Mouse (Mus musculus) MEL (cell line): ENCODE measurements at regions not wholly inside any gene's neighbourhood (a gene's known extent, or its start where the extent isn't known, plus 50 kb on each side); places are given as distances from the start of the nearest gene placed in this dataset.

Experiments
- DNase-seq: peaks from one replicate; pipeline ENCODE4 v3.0.0; 2011; ENCODE audit warnings: low read depth, low spot score
- H3K27ac ChIP-seq: 2 replicates; pipeline ENCODE4 v1.5.1; 2012; ENCODE audit warnings: low read depth, mild to moderate bottlenecking, control low read depth, low read length, moderate library complexity; ENCODE audit not compliant: control insufficient read depth
- H3K27me3 ChIP-seq, 2 experiments: fragments of 150-350 bp in 1 of 2; sonication (generic) in 1 of 2; 2 replicates each; pipeline ENCODE4 v1.6.1; 2012; ENCODE audit warnings: low read length in 2 of 2, mild to moderate bottlenecking in 2 of 2, improper control_type of control experiment in 1 of 2, moderate library complexity in 1 of 2; ENCODE audit not compliant: insufficient read depth in 2 of 2, control insufficient read depth in 1 of 2
- H3K36me3 ChIP-seq, 2 experiments: 2 replicates each; pipeline ENCODE4 v1.6.1; 2012 to 2014; ENCODE audit warnings: low read length in 2 of 2, improper control_type of control experiment in 1 of 2, inconsistent platforms in 1 of 2, mild to moderate bottlenecking in 1 of 2; ENCODE audit not compliant: insufficient read depth in 2 of 2, control insufficient read depth in 1 of 2
- H3K4me1 ChIP-seq, 2 experiments: fragments of 150-350 bp in 1 of 2; sonication (generic) in 1 of 2; 2 replicates each; pipeline ENCODE4 v1.6.1; 2012; ENCODE audit warnings: low read length in 2 of 2, improper control_type of control experiment in 1 of 2, mild to moderate bottlenecking in 1 of 2; ENCODE audit not compliant: insufficient read depth in 2 of 2, control insufficient read depth in 1 of 2
- H3K4me3 ChIP-seq, 2 experiments: fragments of 150-350 bp in 1 of 2; sonication (generic) in 1 of 2; 2 replicates each; pipeline ENCODE4 v1.5.1; 2012; ENCODE audit warnings: low read depth in 2 of 2, low read length in 2 of 2, mild to moderate bottlenecking in 2 of 2, moderate library complexity in 2 of 2, control low read depth in 1 of 2, improper control_type of control experiment in 1 of 2; ENCODE audit not compliant: control insufficient read depth in 1 of 2, insufficient read depth in 1 of 2
- H3K79me2 ChIP-seq: 2 replicates; pipeline ENCODE4 v1.6.1; 2012; ENCODE audit warnings: mild to moderate bottlenecking, low read length, moderate library complexity; ENCODE audit not compliant: control insufficient read depth, poor library complexity, insufficient read depth
- H3K9ac ChIP-seq: 2 replicates; pipeline ENCODE4 v1.6.1; 2012; ENCODE audit warnings: low read depth, mild to moderate bottlenecking, control low read depth, low read length, moderate library complexity; ENCODE audit not compliant: control insufficient read depth, poor library complexity, severe bottlenecking
- H3K9me3 ChIP-seq: fragments of 150-350 bp; sonication (generic); replicated peaks from 2 replicates; pipeline ENCODE4 v1.6.1; 2012; ENCODE audit warnings: mild to moderate bottlenecking, low read length, improper control_type of control experiment, moderate library complexity; ENCODE audit not compliant: insufficient read depth
- BHLHE40 ChIP-seq: IDR thresholded peaks from 2 replicates; pipeline ENCODE4 v1.6.1; 2012; ENCODE audit warnings: low read depth, mild to moderate bottlenecking, inconsistent platforms, low read length, improper control_type of control experiment, borderline replicate concordance
- E2F4 ChIP-seq: IDR thresholded peaks from 2 replicates; pipeline ENCODE4 v1.6.1; 2011; ENCODE audit warnings: low read depth, low read length, improper control_type of control experiment, borderline replicate concordance
- ELF1 ChIP-seq: IDR thresholded peaks from 2 replicates; pipeline ENCODE4 v1.6.1; 2014; ENCODE audit warnings: low read depth, mild to moderate bottlenecking, inconsistent platforms, low read length, improper control_type of control experiment, moderate library complexity
- ETS1 ChIP-seq: IDR thresholded peaks from 2 replicates; pipeline ENCODE4 v1.6.1; 2012; ENCODE audit warnings: low read depth, mild to moderate bottlenecking, inconsistent platforms, low read length, improper control_type of control experiment, moderate library complexity
- HCFC1 ChIP-seq: IDR thresholded peaks from 2 replicates; pipeline ENCODE4 v1.6.1; 2012; ENCODE audit warnings: low read depth, mild to moderate bottlenecking, inconsistent platforms, low read length, improper control_type of control experiment, moderate library complexity
- JUND ChIP-seq: IDR thresholded peaks from 2 replicates; pipeline ENCODE4 v1.6.1; 2011; ENCODE audit warnings: low read depth, mild to moderate bottlenecking, improper control_type of control experiment, low read length
- MAX ChIP-seq: IDR thresholded peaks from 2 replicates; pipeline ENCODE4 v1.6.1; 2011; ENCODE audit warnings: low read length, improper control_type of control experiment
- MXI1 ChIP-seq: IDR thresholded peaks from 2 replicates; pipeline ENCODE4 v1.6.1; 2011; ENCODE audit warnings: mild to moderate bottlenecking, low read depth, low read length, improper control_type of control experiment
- NELFE ChIP-seq: IDR thresholded peaks from 2 replicates; pipeline ENCODE4 v1.6.1; 2011; ENCODE audit warnings: low read depth, low read length, improper control_type of control experiment
- POLR2AphosphoS2 ChIP-seq: IDR thresholded peaks from 2 replicates; pipeline ENCODE4 v1.6.1; 2011; ENCODE audit warnings: low read length, improper control_type of control experiment
- RAD21 ChIP-seq: IDR thresholded peaks from 2 replicates; pipeline ENCODE4 v1.6.1; 2011; ENCODE audit warnings: mild to moderate bottlenecking, low read depth, low read length, improper control_type of control experiment
- SIN3A ChIP-seq: IDR thresholded peaks from 2 replicates; pipeline ENCODE4 v1.6.1; 2012; ENCODE audit warnings: low read length, improper control_type of control experiment, inconsistent platforms
- SMC3 ChIP-seq: IDR thresholded peaks from 2 replicates; pipeline ENCODE4 v1.6.1; 2011; ENCODE audit warnings: low read depth, low read length, improper control_type of control experiment
- TAL1 ChIP-seq: IDR thresholded peaks from 2 replicates; pipeline ENCODE4 v1.6.1; 2012; ENCODE audit warnings: mild to moderate bottlenecking, inconsistent platforms, low read length, moderate library complexity, mixed read lengths
- TBP ChIP-seq: IDR thresholded peaks from 2 replicates; pipeline ENCODE4 v1.8.0; 2011; ENCODE audit warnings: low read depth, low read length, improper control_type of control experiment
- TCF12 ChIP-seq: IDR thresholded peaks from 2 replicates; pipeline ENCODE4 v1.6.1; 2014; ENCODE audit warnings: low read depth, mild to moderate bottlenecking, inconsistent platforms, low read length, improper control_type of control experiment, moderate library complexity
- UBTF ChIP-seq: IDR thresholded peaks from 2 replicates; pipeline ENCODE4 v1.6.1; 2012; ENCODE audit warnings: low read depth, mild to moderate bottlenecking, inconsistent platforms, low read length, improper control_type of control experiment, moderate library complexity, borderline replicate concordance; ENCODE audit not compliant: insufficient read depth
- USF1 ChIP-seq: IDR thresholded peaks from 2 replicates; pipeline ENCODE4 v1.6.1; 2014; ENCODE audit warnings: low read depth, mild to moderate bottlenecking, inconsistent platforms, low read length, improper control_type of control experiment, moderate library complexity
- ZC3H11A ChIP-seq: IDR thresholded peaks from 2 replicates; pipeline ENCODE4 v1.6.1; 2012; ENCODE audit warnings: low read depth, mild to moderate bottlenecking, inconsistent platforms, low read length, improper control_type of control experiment
- ZKSCAN1 ChIP-seq: IDR thresholded peaks from 2 replicates; pipeline ENCODE4 v1.6.1; 2012; ENCODE audit warnings: low read depth, mild to moderate bottlenecking, inconsistent platforms, low read length, improper control_type of control experiment, moderate library complexity
- ZMIZ1 ChIP-seq: IDR thresholded peaks from 2 replicates; pipeline ENCODE4 v1.6.1; 2012; ENCODE audit warnings: low read depth, mild to moderate bottlenecking, inconsistent platforms, low read length, improper control_type of control experiment, moderate library complexity

GRCm38 (mm10) chr15:87229951-87230350 is 314.1 kb upstream of the Fam19a5 start:
- Histone ChIP-seq H3K9me3 (no peaks in the 10 kb centered on the region), H3K36me3 (no peaks in the 10 kb centered on the region), H3K27me3 (no peaks in the 10 kb centered on the region), H3K79me2 (no peaks in the 10 kb centered on the region), H3K4me1 (no peaks in the 10 kb centered on the region), H3K9ac (no peak overlapping the region), H3K4me3 (no peak overlapping the region), H3K27ac (no peak overlapping the region)
- no peak for DNase-seq
- TF ChIP-seq JUND (no peak), ETS1 (no peak), USF1 (no peak), POLR2AphosphoS2 (no peak), MXI1 (no peak), BHLHE40 (no peak), RAD21 (no peak), SIN3A (no peak), UBTF (no peak), TBP (no peak), ELF1 (no peak), ZC3H11A (no peak), SMC3 (no peak), MAX (no peak)

GRCm38 (mm10) chr15:87236096-87236495 is 308.0 kb upstream of the Fam19a5 start:
- Histone ChIP-seq H3K9ac (no peak overlapping the region), H3K36me3 (no peaks in the 10 kb centered on the region), H3K27ac (no peak overlapping the region), H3K4me1 (no peaks in the 10 kb centered on the region), H3K79me2 (no peaks in the 10 kb centered on the region), H3K27me3 (no peaks in the 10 kb centered on the region), H3K9me3 (no peaks in the 10 kb centered on the region), H3K4me3 (no peak overlapping the region)
- TF ChIP-seq TCF12 (no peak), NELFE (no peak), TAL1 (no peak), BHLHE40 (no peak), E2F4 (no peak), ETS1 (no peak), UBTF (no peak), SIN3A (no peak), ZKSCAN1 (no peak), HCFC1 (no peak), MAX (no peak), ZMIZ1 (no peak)
- DNase-seq = no peak
